Mouse (Mus musculus) embryonic facial prominence, embryonic 13.5 days (tissue): Measurements from ENCODE around the gene Slc4a3. TPM values are rescaled to one million over a fixed set of nuclear protein-coding genes. Genes with fewer than 3 reads are reported as not detected.

ENCODE experiments used
- ATAC-seq: fragments of 200-750 bp; cut with Nextera tagmentation; 2 replicates; pipeline ENCODE4 v1.8.0; 2017; ENCODE audit warnings: low read depth; ENCODE audit not compliant: insufficient number of reproducible peaks, insufficient read depth, low FRiP score, low TSS enrichment
- H3K27ac ChIP-seq: fragments of 300-500 bp; sonication (generic); 2 replicates; pipeline ENCODE4 v1.5.1; 2015; ENCODE audit warnings: moderate library complexity, mild to moderate bottlenecking, inconsistent platforms
- H3K27me3 ChIP-seq: fragments of 300-500 bp; sonication (generic); 2 replicates; pipeline ENCODE4 v1.6.1; 2015; ENCODE audit warnings: mild to moderate bottlenecking, inconsistent platforms
- H3K36me3 ChIP-seq: fragments of 300-500 bp; sonication (generic); 2 replicates; pipeline ENCODE4 v1.6.1; 2015; ENCODE audit warnings: mild to moderate bottlenecking, inconsistent platforms
- H3K4me1 ChIP-seq: fragments of 300-500 bp; sonication (generic); 2 replicates; pipeline ENCODE4 v1.6.1; 2015; ENCODE audit warnings: inconsistent platforms
- H3K4me2 ChIP-seq: fragments of 300-500 bp; sonication (generic); 2 replicates; pipeline ENCODE4 v1.6.1; 2015; ENCODE audit warnings: moderate library complexity, mild to moderate bottlenecking, inconsistent platforms
- H3K4me3 ChIP-seq: fragments of 300-500 bp; sonication (generic); 2 replicates; pipeline ENCODE4 v1.5.1; 2015; ENCODE audit warnings: mild to moderate bottlenecking, inconsistent platforms
- H3K9ac ChIP-seq: fragments of 300-500 bp; sonication (generic); 2 replicates; pipeline ENCODE4 v1.6.1; 2015; ENCODE audit warnings: mild to moderate bottlenecking, inconsistent platforms
- H3K9me3 ChIP-seq: fragments of 300-500 bp; sonication (generic); 2 replicates; pipeline ENCODE4 v1.6.1; 2016; ENCODE audit warnings: inconsistent platforms
- WGBS: fragments of 180-500 bp; shearing (Covaris S2); methylation state at CpG from one replicate; pipeline ENCODE4 v1.1.7; 2015; ENCODE audit warnings: mixed read lengths; 5-methylcytosine and 5-hydroxymethylcytosine counted together
- polyA plus RNA-seq: library from polyadenylated mRNA; unstranded; fragments of >200 nt; fragmentation: Nextera tagmentation; extraction: Ambion mirVana; gene quantifications from 2 replicates; pipeline ENCODE4 v1.2.1, GENCODE M21; 2015

Gene Slc4a3
- polyA plus RNA-seq, 1 experiment from 2014 or later = 27.0 TPM

- H3K4me3 ChIP-seq = peak within 1 kb of the TSS; percentile 89
- peaks cover 44% of the 10 kb centered on the region for H3K4me1 ChIP-seq
- no peaks in the 10 kb centered on the region for H3K9me3 ChIP-seq
- H3K9ac ChIP-seq = peak within 1 kb of the TSS; percentile 98
- ATAC-seq = no peak
- H3K27me3 ChIP-seq = no peaks in the 10 kb centered on the region
- H3K4me2 ChIP-seq = peak within 1 kb of the TSS; percentile 95
- H3K27ac ChIP-seq = peak within 1 kb of the TSS; percentile 97
- H3K36me3 ChIP-seq = peaks cover 18% of the 10 kb centered on the region
- 82% methylated on average over 10 of the region's 10 CpGs for WGBS
Measured at GRCm38 (mm10) chr1:75507006-75507405, 39.1 kb upstream of the Slc4a3 start, which contains the start of gene Inha. Gene Inha, plus strand, starts transcription at chr1:75507077.

GRCm38 (mm10) chr1:75509586-75509985 lies 36.5 kb upstream of the Slc4a3 start:
- H3K27me3 ChIP-seq = no peaks in the 10 kb centered on the region
- peaks cover 30% of the 10 kb centered on the region for H3K4me1 ChIP-seq
- no peak for ATAC-seq
- H3K9me3 ChIP-seq = no peaks in the 10 kb centered on the region
- 57% methylated on average over 20 of the region's 20 CpGs for WGBS
- H3K4me3 ChIP-seq = no peak overlapping the region
- no peak overlapping the region for H3K4me2 ChIP-seq
- no peak overlapping the region for H3K27ac ChIP-seq
- no peaks in the 10 kb centered on the region for H3K36me3 ChIP-seq
- no peak overlapping the region for H3K9ac ChIP-seq

- Histone ChIP-seq H3K4me3 (no peak overlapping the region), H3K9ac (no peak overlapping the region), H3K9me3 (no peaks in the 10 kb centered on the region), H3K36me3 (no peaks in the 10 kb centered on the region), H3K27me3 (no peaks in the 10 kb centered on the region), H3K4me1 (peaks cover 24% of the 10 kb centered on the region), H3K4me2 (no peak overlapping the region), H3K27ac (no peak overlapping the region)
- ATAC-seq = no peak
- 76% methylated on average over 5 of the region's 5 CpGs for WGBS
Measured at GRCm38 (mm10) chr1:75510154-75510553, 35.9 kb upstream of the Slc4a3 start.

DNA sequence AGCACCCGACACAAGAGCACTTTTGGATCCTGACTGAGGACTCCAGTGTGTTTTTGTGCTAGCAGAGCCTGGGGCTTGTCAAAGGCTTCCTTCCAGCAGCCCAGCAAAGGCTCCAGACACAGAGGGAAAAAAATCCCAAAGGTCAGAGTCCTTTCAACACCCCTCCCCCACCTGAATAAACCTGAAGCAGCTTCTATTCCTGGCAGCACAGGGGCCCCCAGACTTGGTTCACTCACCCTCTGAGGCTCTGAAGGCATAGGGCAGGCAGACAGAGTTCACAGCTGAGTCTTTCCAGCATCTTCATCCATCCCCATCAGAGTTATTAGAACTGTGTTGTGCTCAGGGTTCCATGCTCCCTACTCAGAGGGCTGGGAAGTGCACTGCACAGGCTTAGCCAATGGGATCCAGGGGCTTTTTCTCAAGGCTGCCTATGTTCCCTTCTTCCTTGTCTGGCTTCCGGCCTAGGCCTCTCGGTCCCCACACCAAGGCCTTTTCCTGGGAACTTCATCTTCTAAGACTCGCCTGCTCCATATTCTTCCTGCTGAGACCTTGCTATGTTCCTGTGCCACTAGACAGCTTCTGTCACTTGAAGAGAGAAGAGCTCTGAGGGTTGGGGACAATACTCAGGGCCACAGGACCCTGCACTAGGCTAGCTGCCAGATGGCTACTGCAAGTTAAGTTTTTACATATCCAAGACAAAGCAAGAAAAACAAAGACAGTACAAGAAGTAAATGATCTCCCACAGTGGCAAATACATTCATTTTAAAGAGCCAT lies 34.4 kb upstream of the Slc4a3 start:
- H3K4me1 ChIP-seq = peaks cover 25% of the 10 kb centered on the region
- H3K9me3 ChIP-seq = no peaks in the 10 kb centered on the region
- WGBS = 59% methylated on average over 4 of the region's 4 CpGs
- H3K9ac ChIP-seq = 0 out of 2 replicates have a peak overlapping the region, but pooled peaks have one; percentile 16
- no peak overlapping the region for H3K4me2 ChIP-seq
- no peak for ATAC-seq
- H3K27ac ChIP-seq = no peak overlapping the region
- no peak overlapping the region for H3K4me3 ChIP-seq
- no peaks in the 10 kb centered on the region for H3K36me3 ChIP-seq
- no peaks in the 10 kb centered on the region for H3K27me3 ChIP-seq

DNA sequence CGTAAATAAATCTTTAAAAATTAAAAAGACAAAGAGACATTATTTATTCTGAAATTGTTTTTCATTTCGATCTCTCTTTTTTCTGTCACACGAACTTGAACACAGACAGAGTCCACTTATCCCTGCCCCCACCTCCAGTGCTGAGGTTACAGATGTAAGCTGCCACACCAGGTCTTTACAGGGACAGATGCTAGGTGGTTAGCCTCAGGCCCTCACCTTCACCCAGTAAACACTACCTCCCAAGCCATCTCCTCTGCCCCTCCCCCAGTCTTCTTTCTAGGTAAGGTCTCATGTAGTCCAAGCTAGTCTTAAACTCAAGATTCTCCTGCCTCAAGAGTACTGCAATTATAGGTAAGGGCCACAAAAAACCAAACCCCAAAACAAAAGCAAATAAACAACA lies 33.5 kb upstream of the Slc4a3 start:
- 89% methylated on average over 3 of the region's 3 CpGs for WGBS
- Histone ChIP-seq H3K9me3 (no peaks in the 10 kb centered on the region), H3K4me1 (peaks cover 23% of the 10 kb centered on the region), H3K36me3 (no peaks in the 10 kb centered on the region), H3K4me3 (no peak overlapping the region), H3K27ac (no peak overlapping the region), H3K27me3 (no peaks in the 10 kb centered on the region), H3K9ac (no peak overlapping the region), H3K4me2 (no peak overlapping the region)
- ATAC-seq = no peak

DNA sequence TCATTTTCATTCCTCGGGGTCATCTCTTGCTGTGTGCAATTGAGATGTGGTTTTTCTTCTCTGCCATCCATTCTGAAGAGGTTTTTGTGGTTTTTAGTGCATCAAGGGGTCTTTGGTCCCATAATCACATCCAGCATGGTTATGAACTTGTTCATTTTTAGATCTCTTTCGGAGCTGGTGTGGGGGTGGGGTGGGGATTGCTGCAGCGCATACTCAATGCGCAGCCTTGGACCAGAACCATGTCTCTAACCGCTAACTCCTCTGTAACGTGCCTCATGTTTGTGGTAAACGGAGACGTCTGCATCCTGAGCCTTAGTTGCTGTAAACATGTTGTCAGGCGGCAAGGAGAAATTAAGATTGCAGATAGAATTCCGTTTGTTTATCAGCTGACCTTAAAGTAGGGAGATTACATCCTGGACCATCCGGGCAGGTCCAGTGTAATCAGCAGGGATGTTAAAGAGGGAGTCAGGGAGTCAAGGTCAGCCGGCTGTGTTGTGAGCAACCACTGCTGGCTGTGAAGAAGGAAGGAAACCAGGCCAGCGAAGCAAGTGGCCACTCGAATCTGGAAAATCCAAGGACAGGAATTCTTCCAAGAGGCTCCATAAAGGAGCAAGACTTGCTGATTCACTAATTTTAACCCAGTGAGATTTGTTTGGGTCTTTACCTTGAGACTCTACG lies 29.2 kb upstream of the Slc4a3 start:
- H3K4me3 ChIP-seq = no peak overlapping the region
- no peak for ATAC-seq
- H3K9ac ChIP-seq = no peak overlapping the region
- H3K4me1 ChIP-seq = peaks cover 33% of the 10 kb centered on the region
- no peaks in the 10 kb centered on the region for H3K27me3 ChIP-seq
- peak overlapping the region; percentile 55 for H3K27ac ChIP-seq
- 52% methylated on average over 15 of the region's 15 CpGs for WGBS
- H3K4me2 ChIP-seq = no peak overlapping the region
- no peaks in the 10 kb centered on the region for H3K9me3 ChIP-seq
- no peaks in the 10 kb centered on the region for H3K36me3 ChIP-seq

- no peaks in the 10 kb centered on the region for H3K9me3 ChIP-seq
- no peak overlapping the region for H3K4me3 ChIP-seq
- no peaks in the 10 kb centered on the region for H3K36me3 ChIP-seq
- ATAC-seq = no peak
- no peak overlapping the region for H3K9ac ChIP-seq
- WGBS = 54% methylated on average over 4 of the region's 4 CpGs
- H3K4me2 ChIP-seq = no peak overlapping the region
- H3K27ac ChIP-seq = peak overlapping the region; percentile 69
- peaks cover 37% of the 10 kb centered on the region for H3K4me1 ChIP-seq
- H3K27me3 ChIP-seq = no peaks in the 10 kb centered on the region
Measured at GRCm38 (mm10) chr1:75517984-75518383, 28.1 kb upstream of the Slc4a3 start.

DNA sequence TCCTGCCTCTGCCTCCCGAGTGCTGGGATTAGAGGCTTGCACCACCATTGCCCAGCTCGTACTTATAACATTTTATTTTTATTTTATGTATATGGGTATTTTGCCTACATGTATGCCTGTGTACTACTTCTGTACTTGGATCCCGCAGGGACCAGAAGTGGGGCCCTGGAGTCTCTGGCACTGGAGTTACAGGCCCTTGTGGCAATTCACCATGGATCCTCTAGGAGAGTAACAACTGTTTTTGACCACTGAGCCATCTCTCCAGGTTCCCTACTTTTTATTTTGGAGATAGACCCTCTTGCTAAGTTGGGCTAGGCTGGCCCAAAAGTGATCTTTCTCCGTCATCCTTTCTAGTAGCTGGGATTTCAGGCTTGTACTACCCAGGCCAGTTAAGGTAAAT lies 27.6 kb upstream of the Slc4a3 start:
- 95% methylated on average over 4 of the region's 4 CpGs for WGBS
- Histone ChIP-seq H3K9ac (no peak overlapping the region), H3K36me3 (no peaks in the 10 kb centered on the region), H3K4me3 (no peak overlapping the region), H3K4me2 (no peak overlapping the region), H3K9me3 (no peaks in the 10 kb centered on the region), H3K27me3 (no peaks in the 10 kb centered on the region), H3K27ac (peak overlapping the region; percentile 69), H3K4me1 (peaks cover 37% of the 10 kb centered on the region)
- ATAC-seq = no peak

DNA sequence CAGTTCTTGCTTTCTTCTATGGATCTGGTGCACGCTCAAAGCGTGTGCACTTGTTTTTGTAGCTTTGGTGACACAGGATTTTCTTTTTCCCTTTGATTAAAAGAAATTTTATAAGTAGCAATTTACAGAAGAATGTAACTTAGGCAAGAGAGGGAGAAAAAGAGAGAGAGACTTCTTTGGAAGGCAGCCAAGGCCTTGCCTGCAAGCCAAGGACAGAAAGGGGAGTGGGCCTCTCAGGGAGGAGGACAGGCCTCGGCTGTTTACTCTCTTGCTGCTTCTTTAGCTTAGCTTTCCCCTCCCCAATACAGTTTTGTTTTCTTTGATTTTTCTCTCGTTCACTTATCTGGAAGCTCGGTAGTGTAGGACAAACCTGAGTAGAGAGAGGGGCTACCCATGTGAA lies 26.5 kb upstream of the Slc4a3 start:
- Histone ChIP-seq H3K9me3 (no peaks in the 10 kb centered on the region), H3K9ac (no peak overlapping the region), H3K4me1 (peaks cover 37% of the 10 kb centered on the region), H3K27ac (peak overlapping the region; percentile 97), H3K4me2 (no peak overlapping the region), H3K36me3 (no peaks in the 10 kb centered on the region), H3K27me3 (no peaks in the 10 kb centered on the region), H3K4me3 (no peak overlapping the region)
- 43% methylated on average over 5 of the region's 5 CpGs for WGBS
- no peak for ATAC-seq

- peak within 1 kb of the TSS; percentile 97 for H3K27ac ChIP-seq
- H3K9me3 ChIP-seq = no peaks in the 10 kb centered on the region
- H3K4me3 ChIP-seq = peak within 1 kb of the TSS; percentile 63
- ATAC-seq = peak; percentile 94
- H3K9ac ChIP-seq = peak within 1 kb of the TSS; percentile 61
- H3K27me3 ChIP-seq = no peaks in the 10 kb centered on the region
- WGBS = under 1% methylated on average over 46 of the region's 46 CpGs
- H3K4me1 ChIP-seq = peaks cover 34% of the 10 kb centered on the region
- H3K4me2 ChIP-seq = peak within 1 kb of the TSS; percentile 74
- peaks cover 16% of the 10 kb centered on the region for H3K36me3 ChIP-seq
Measured at GRCm38 (mm10) chr1:75521321-75522031, 24.6 kb upstream of the Slc4a3 start, which contains the start of gene Stk11ip. Gene Stk11ip, plus strand, starts transcription at chr1:75521529.

- H3K4me3 ChIP-seq = no peak overlapping the region
- H3K9ac ChIP-seq = peak overlapping the region; percentile 2; the same call in 1 of the 2 replicates
- peaks cover 47% of the 10 kb centered on the region for H3K36me3 ChIP-seq
- no peak overlapping the region for H3K4me2 ChIP-seq
- ATAC-seq = no peak
- H3K9me3 ChIP-seq = no peaks in the 10 kb centered on the region
- no peaks in the 10 kb centered on the region for H3K27me3 ChIP-seq
- no peak overlapping the region for H3K27ac ChIP-seq
- 86% methylated on average over 7 of the region's 7 CpGs for WGBS
- peaks cover 15% of the 10 kb centered on the region for H3K4me1 ChIP-seq
Measured at GRCm38 (mm10) chr1:75524679-75525078, 21.4 kb upstream of the Slc4a3 start.
